Comparison of ENCODE assay signal across 11 mouse cellular contexts in genomic region chr6:134822844-134823243, GRCm38 (mm10). TPM values are rescaled to one million over a fixed set of nuclear protein-coding genes. Genes with fewer than 3 reads are reported as not detected.
DNase-seq lines count a peak whose midpoint lies in the region; TF ChIP-seq lines count a peak whose summit lies in the region.
"Had no signal": no experiment of that assay in that cellular context is flagged by ENCODE, and none has a peak within 500 bp of the region (broad histone marks: within the 10 kb centered on the region; RNA-seq: fewer than 3 reads in every experiment).

No protein-coding gene starts in this region.

- no peak overlapping the region for H3K27ac ChIP-seq in limb, embryonic 10.5 days
- H3K27ac ChIP-seq: macrophage had no signal

- peak; percentile 28 to 31 for DNase-seq in kidney, postnatal 4 days
- no peak for DNase-seq in kidney, postnatal 10 days
- peak; percentile 60 for DNase-seq in B cell, adult 2 months
- DNase-seq in induced T-regulatory cell, adult 2 months (ENCODE audit: low read depth): peak; percentile 66
- DNase-seq in ovary, postnatal 14 days (ENCODE audit: low spot score): no peak
- no peak for DNase-seq in right cerebral cortex, postnatal 10 days (ENCODE audit: low spot score in 2 of 2)
- no peak for DNase-seq in limb, embryonic 10.5 days (ENCODE audit: low spot score)
- DNase-seq: cerebellum, postnatal 36 days; layer of hippocampus, adult 9-11 months had no signal

- H3K36me3 ChIP-seq in E14TG2a.4 (ENCODE audit: insufficient read depth, low read length): no peaks in the 10 kb centered on the region
- no peaks in the 10 kb centered on the region for H3K36me3 ChIP-seq in limb, embryonic 10.5 days

- H3K4me3 ChIP-seq in E14TG2a.4 (replicated peaks; ENCODE audit: low read length): no peak overlapping the region
- no peak overlapping the region for H3K4me3 ChIP-seq in limb, embryonic 10.5 days

- H3K9me3 ChIP-seq in E14TG2a.4 (ENCODE audit: low read length): no peaks in the 10 kb centered on the region
- no peaks in the 10 kb centered on the region for H3K9me3 ChIP-seq in limb, embryonic 10.5 days (replicated peaks)

- WGBS in limb, embryonic 10.5 days: 68% methylated on average over 10 of the region's 10 CpGs

- H3K4me1 ChIP-seq in E14TG2a.4 (replicated peaks; ENCODE audit: low read depth, low read length): peaks cover 45% of the 10 kb centered on the region
- no peaks in the 10 kb centered on the region for H3K4me1 ChIP-seq in limb, embryonic 10.5 days

- no peaks in the 10 kb centered on the region for H3K27me3 ChIP-seq in E14TG2a.4 (ENCODE audit: insufficient read depth, low read length)
- H3K27me3 ChIP-seq in limb, embryonic 10.5 days (ENCODE audit: low read depth, poor library complexity, severe bottlenecking): no peaks in the 10 kb centered on the region

- TF ChIP-seq CTCF in E14TG2a.4 (conservative IDR thresholded peaks at IDR 0.05; ENCODE audit: low read length): peak; percentile 95

RNA-seq across cellular contexts. Expression of gene Crebl2, which starts 7.1 kb away (rescaled TPM):
- polyA plus RNA-seq in limb, embryonic 10.5 days (2016; fragmentation: Nextera tagmentation; extraction: Ambion mirVana): 0.79 and 0.99 TPM in 2 replicates

RNA-seq across cellular contexts. Expression of gene Dusp16, which starts 30.4 kb away (rescaled TPM):
- 8.7 and 10.0 TPM in 2 replicates for polyA plus RNA-seq in limb, embryonic 10.5 days (2016; fragmentation: Nextera tagmentation; extraction: Ambion mirVana)

Comparison
In these comparisons a context has a peak if more than half of its experiments do, and no peak if none do; other contexts are left out.
1. DNase-seq: peak in kidney, postnatal 4 days (2 of 2), B cell, adult 2 months (2 of 2) and induced T-regulatory cell, adult 2 months (single experiment); none in kidney, postnatal 10 days (single experiment), ovary, postnatal 14 days (single experiment), right cerebral cortex, postnatal 10 days (0 of 2) and limb, embryonic 10.5 days (single experiment).